Mouse (Mus musculus) c-Kit-positive CD71-negative TER-119-negative erythroid progenitor cells, embryonic 14.5 days (primary cell): ENCODE data around the gene Six5.

Source experiments
- DNase-seq: peaks from one replicate; pipeline ENCODE4 v3.0.0-alpha.2; 2013; ENCODE audit warnings: low read depth

Gene Six5

DNA sequence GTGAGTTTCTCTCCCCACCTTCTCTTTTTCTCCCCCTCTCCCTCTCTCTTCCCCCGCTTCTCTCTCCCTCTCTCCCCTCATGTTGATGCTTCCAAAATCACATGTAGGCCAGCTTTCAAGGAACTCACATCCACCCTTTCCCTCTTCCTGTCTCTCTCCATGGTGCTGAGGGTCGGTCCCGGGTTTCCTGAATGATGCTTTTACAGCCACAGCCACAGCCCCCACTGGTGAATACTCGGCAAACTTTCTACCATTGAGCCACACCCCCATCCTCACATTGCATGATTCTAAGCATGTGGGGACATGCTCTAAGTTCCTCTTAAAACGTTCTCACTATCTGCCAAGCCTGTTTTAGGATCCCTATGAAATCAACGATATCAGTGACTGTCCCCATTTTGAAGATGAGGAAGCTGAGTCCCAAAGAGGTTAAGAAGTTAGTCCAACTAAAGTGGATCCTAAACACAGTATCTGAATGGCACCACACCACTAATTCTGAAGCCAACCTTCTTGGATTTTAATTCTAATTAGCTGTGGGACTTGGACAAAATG is 53.2 kb downstream of the Six5 start:
- DNase-seq = no peak
